Mouse (Mus musculus): ENCODE measurements at regions not wholly inside any gene's neighbourhood (a gene's known extent, or its start where the extent isn't known, plus 50 kb on each side); places are given as distances from the start of the nearest gene placed in this dataset.
"Not testable (repeated sequence)": the region's sequence is repeated elsewhere in the genome, so short reads cannot be mapped to it uniquely, and the experiment has no call there.

DNA sequence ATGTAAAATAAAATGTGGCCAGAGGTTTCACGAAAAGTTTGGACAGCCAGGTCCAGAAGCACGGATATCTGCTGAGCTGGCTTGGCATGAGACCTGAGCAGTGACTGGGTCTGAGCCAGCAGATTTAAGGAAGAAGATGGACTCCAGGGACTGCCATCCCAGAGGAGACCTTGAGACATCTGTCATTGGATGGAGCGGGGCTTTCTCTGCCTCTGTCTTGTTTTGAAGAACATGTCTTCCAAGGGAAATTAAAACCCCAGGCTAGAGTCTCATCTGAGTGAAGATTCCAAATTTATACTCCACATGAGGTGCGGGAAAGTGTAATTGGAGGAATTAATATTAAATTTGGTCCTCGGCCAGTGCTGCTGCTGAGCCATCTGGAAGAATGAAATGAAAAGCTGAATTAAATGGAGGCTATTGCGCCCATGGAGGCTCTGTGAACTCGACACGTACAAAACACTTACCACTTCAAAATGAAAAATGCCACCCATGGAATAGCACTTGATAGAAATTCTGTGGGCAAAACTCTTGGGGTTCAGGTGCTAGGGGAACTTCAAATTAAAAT is 129.8 kb upstream of the Adcy2 start:
- DNase-seq: no peak

DNA sequence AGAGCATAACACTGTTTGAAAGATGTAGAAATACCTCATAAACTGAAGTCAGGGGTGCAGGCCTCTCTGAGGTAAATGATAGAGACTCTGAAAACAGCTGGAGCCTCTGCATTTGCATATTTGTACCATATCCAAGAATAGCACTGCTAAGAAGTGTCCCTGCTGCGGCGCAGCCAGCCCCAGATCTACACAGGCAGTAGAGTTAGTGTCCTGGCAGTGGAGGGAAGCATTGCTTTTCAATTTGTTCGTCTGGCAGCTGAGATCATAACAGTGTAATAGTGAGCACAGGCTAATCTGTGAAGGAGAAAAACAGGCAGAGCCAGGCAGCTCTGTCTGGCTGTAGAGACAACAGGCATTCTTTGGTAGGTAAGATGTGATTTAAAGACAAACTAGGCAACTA is 128.2 kb upstream of the Adcy2 start:
- no peak for DNase-seq

DNA sequence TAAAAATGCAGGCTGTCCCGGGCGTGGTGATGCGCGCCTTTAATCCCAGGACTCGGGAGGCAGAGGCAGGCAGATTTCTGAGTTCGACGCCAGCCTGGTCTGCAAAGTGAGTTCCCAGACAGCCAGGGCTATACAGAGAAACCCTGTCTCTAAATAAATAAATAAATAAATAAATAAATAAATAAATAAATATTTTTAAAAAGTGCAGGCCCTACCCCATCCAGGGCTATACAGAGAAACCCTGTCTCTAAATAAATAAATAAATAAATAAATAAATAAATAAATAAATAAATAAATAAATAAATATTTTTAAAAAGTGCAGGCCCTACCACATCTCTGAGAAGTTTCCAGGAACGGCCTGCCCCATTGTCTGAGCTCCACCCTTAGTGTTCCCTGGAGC is 119.4 kb upstream of the Adcy2 start:
- not testable (repeated sequence) for DNase-seq

DNA sequence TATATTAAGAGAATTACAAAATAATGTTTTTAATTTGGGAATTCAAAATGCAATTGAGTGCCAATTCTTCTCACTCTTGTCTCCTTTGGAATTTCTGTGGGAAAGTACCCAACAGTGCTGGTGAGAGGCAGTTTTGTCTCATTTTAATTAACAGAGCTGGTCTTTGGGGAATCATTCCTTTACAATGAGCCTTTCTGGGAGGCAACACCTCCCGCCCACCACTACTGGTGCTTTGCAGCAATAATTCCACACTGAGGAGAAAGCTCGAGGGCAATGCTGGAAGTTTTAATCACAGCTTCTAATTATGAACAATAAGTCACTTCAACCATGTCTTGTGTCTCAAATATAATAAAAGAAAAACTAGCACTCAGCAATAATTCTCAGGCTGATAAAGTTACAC is 109.8 kb upstream of the Adcy2 start:
- no peak for DNase-seq

DNA sequence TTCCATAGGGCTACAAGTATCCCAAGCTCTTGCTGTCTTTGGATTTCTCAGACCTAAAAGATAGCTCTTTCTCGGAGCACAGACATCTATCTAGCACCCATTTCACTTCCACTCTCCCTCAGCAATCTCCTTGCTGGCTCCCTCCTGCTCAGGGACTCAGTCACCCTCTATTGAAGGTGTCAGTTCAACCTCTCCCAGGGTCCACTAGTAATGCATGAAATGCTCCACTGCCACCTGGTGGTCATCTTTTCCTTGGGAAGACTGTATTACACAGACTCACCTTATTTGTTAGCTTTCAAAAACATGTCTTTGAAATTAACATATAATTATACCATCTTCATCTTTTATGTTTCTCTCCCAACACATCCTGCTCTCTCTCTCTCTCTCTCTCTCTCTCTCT is 87.3 kb upstream of the Adcy2 start:
- DNase-seq: peak; percentile 51

DNA sequence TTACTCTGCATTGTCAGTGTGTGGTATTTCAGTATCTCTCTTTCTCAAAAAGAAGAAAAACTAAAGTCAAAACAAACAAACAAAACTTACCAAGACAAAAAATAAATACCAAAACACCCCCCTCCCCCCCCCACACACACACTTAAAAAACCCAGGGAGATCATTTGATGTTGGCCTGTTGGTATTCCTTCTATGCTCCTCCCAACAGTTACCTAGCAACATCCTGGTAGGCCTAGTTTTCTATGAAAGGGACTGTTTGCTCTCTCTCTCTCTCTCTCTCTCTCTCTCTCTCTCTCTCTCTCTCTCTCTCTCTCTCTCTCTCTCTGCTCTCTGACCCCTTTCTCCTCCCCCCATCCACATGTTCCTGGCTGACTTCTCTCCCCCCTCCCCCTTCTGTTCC is 71.0 kb upstream of the Adcy2 start:
- DNase-seq: no peak

DNA sequence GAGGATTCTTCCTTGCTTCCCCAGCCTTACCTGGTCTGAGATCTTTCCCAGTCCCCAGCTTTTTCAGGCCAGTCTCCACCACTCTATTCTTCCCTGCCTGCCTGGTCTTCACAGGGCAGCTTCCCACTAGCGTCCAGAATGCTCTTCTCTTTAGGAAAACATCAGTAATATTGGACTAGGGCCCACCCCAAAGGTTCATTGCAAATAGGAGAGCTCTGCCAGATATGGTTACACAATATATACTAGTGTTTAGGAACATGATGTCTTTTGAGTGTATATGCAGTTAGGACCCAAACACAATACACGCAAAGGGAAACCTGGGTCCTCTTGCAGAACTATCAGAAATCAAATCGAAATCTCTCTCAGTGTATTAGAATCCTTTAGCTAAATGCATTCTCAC is 70.5 kb upstream of the Adcy2 start:
- DNase-seq: peak; percentile 39

DNA sequence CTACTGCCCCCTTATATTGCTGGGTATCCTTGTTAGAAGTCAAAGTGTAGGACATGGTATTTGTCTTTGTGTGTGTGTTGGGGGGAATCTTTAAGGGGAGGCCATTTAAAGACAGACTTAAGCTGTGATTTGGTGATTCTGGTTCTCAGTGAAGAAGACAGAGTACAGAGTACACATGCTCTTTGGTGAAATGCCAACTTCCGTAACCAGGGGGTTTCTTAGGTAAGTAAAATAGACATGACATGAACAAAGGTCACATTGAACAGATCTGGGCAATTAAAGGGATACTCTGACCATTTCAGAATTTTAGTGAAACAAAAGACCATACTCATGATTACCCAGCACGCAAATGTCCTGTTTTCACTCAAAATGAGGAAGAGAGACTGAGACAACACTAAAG is 67.3 kb upstream of the Adcy2 start:
- no peak for DNase-seq

DNA sequence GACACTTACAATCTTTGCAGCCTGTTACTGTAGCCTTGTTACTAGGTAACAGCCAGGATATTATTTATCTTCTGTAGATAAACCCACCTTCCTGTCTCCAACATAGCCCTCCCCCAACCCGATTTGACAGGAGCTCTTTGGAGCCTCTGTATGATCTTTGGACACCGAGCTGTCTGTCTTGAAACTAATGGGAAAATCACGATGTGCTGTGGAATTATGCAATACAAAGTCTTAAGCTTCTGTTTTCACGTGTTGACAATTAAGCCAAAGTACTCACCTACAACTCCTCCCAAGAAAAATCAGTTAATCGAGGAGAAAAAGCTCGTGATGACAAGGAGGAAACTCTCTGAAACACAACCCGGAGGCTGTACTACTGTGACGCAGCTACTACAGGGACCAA is 65.9 kb upstream of the Adcy2 start:
- DNase-seq: no peak

DNA sequence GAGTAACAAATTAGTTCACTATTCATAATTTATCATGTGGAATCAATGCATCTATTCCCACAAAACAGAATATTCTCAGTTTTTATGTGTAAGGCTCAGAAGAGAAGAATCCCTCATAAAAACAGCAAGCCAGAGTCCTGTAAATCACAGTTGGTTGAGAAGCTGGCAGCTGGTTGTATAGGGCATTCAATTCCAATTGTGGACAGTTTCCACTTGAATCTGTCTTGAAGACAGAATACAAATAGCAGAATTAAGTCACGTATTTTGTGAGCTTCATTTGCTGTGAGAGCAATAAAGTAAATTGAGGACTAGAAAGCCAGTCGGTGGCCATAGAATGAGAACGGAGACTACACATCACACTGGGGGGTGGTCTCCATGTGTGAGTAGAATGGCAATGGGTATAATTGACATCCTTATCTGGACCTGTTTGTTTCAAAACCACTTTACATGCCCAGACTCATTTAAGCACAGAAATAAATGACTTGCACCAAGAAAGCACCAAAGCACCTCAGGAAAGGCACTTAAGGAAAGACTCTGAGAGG is 63.4 kb upstream of the Adcy2 start:
- no peak for DNase-seq

DNA sequence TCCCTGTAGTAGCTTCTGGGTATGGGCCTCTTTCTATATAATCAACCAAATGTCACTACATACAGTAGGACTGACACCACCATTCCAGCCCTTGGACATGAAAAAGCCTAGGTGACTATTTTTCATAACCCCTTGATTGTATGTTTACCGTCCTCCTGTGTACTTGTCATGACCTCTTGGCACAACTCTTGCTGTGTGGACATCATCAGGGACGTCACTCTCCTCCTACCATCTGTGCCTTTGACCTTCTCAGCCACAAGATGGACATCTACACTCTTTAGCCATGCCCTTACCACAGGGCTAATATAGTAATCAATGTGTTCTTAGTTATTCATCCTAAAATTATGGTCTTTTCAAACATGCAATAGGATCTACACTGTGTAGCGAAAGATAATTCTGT is 62.1 kb upstream of the Adcy2 start:
- no peak for DNase-seq
